Mouse (Mus musculus) frontal cortex, postnatal 36 days (tissue): ENCODE data around the gene Mrpl40.

Experiments used
- DNase-seq, 2 experiments: peaks; one replicate each; pipeline ENCODE4 v3.0.0; 2022; ENCODE audit warnings: low spot score in 2 of 2

The Mrpl40 gene

GRCm38 (mm10) chr16:18829102-18829501, 47.6 kb downstream of the Mrpl40 start:
- DNase-seq, result no peak

GRCm38 (mm10) chr16:18828630-18829029, 48.0 kb downstream of the Mrpl40 start:
- DNase-seq, result no peak

GRCm38 (mm10) chr16:18822925-18823324, 53.7 kb downstream of the Mrpl40 start:
- peak; percentile 4 to 43 for DNase-seq

GRCm38 (mm10) chr16:18822356-18822755, 54.3 kb downstream of the Mrpl40 start:
- DNase-seq, result no peak
